Mouse (Mus musculus) cerebellum, postnatal 36 days (tissue): Measurements from ENCODE around the gene Gm20388.

Source experiments
- DNase-seq, 2 experiments: peaks; one replicate each; pipeline ENCODE4 v3.0.0; 2021 to 2022; ENCODE audit warnings: mixed read lengths in 2 of 2

Gm20388 gene

GRCm38 (mm10) chr8:122760116-122760515, 2849.5 kb downstream of the Gm20388 start:
- no peak for DNase-seq

GRCm38 (mm10) chr8:122761109-122761508, 2850.5 kb downstream of the Gm20388 start:
- DNase-seq, result no peak

DNA sequence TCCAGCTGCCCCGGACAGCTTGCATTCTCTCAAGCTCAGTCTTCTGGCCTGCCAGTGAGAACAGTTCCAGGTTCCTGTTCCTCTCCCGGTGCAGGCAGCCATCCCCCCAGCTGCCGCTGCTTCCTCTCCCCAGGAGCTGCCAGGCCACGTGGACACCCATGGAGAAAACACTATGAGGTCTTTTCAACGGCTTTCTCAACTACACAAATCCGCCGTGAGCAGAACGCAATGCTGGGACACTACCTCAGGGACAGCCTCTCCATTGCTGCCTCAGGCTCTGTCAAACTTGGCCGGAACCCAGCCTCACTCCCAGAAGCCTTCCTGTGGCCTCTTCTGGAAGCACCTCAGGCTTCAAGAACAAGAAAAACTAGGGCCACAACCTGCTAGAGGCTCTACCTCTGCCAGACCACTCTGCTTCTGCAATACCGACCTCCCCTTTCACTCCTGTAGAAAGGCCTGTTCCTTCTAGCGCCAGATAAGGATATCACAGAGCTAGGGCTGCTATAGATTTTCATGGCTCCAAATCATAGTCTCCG, 2852.2 kb downstream of the Gm20388 start:
- no peak for DNase-seq

- no peak for DNase-seq
Observed at GRCm38 (mm10) chr8:122763267-122763738, 2852.7 kb downstream of the Gm20388 start.

- no peak for DNase-seq
Observed at GRCm38 (mm10) chr8:122764790-122765474, 2854.3 kb downstream of the Gm20388 start.

DNA sequence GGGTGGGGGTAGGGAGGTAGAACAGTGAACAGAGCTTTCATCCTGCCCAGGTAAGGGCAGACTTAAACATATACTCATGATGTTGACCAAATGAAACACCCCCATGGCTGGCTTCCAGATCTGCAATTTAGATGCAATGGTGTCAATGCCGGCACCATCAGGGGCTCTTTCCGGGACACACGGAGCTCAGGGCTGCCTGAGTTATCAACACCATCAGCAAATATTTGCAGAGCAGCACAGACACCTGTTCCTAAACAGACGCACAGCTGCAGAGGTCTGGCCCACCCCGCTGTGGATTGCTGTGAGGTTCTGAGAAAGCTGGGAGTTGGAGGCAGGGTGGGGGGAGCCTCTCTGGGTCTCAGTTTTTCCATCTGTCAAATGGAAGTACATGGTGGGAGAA, 2855.5 kb downstream of the Gm20388 start:
- DNase-seq, result no peak

GRCm38 (mm10) chr8:122766647-122767200, 2856.1 kb downstream of the Gm20388 start:
- DNase-seq, result no peak

GRCm38 (mm10) chr8:122767229-122767628, 2856.6 kb downstream of the Gm20388 start:
- no peak for DNase-seq

- DNase-seq, result peak; percentile 62 to 66
Observed at GRCm38 (mm10) chr8:122769251-122770058, 2858.8 kb downstream of the Gm20388 start.

- no peak for DNase-seq
Observed at GRCm38 (mm10) chr8:122772431-122773060, 2861.9 kb downstream of the Gm20388 start.

DNA sequence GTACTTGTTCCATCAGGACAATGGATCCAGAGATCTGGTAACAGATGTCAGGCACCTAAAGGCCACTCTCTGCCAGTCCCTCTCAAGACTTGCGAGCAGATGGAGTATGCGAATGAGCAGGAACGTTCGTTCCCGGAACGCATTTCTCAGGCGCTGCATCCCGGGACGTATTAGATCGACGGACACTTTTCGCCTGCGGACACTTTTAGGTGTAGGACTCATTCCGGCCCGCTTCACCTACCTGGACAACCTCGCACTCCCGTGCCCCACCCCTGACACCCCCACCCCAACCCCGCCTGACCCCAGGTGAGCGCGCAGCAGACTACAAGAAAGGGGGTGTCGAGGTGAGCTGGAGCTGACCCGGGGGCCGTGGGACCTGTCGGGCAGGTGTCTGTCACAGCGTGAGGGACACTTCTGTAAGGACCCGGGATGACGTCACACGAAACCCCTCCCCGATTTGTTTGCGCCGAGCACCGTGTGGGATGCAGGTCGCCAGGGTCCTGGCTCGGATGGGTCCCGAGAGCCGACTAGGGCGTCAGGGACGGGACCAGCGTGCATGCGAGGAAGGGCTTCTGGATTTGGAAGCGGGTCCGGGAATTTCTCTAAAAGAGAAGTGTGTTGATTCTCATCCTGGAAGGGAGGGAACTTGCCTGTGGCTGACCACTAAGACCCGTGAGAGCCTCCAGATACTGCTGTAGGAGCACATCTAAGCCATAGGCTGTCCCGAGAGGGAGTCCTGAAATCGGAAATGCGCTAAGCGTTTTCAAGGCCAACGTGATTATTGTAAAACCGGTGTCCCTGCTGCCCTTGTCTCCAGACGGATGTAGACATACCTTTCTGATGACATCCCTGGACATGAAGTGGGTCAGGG, 2864.9 kb downstream of the Gm20388 start, which contains the start of gene Acsf3:
Acsf3 (plus strand) TSS at position 202 of the 871 bp plus-strand sequence.
- DNase-seq, result peak; percentile 73 to 89

GRCm38 (mm10) chr8:122777701-122778100, 2867.1 kb downstream of the Gm20388 start:
- no peak for DNase-seq

DNA sequence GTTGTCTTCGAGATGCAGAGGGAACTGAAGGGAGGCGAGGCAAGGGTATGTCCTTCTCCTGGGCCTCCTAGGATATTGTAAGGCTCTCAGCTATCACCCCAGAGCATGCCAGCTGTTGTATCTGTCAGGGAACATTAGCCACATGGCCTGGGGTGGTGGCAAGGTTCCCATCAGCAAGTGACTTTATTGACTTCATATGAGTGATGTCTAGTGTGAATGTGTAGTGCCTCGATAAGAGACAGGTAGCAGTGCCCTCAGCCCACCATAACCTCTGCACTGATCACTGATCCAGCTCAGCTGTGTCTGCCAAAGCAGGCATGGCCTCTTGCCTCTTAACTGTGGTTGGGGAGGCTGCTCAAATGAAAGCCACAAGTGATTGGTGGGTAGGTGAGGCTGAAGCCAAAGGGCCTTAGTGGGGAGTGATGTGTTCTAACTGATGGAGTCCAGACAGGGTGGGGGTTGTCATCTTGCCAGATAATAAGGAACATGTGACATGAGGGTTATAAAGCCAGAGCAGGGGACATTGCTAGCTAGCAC, 2868.1 kb downstream of the Gm20388 start:
- DNase-seq, result no peak

DNA sequence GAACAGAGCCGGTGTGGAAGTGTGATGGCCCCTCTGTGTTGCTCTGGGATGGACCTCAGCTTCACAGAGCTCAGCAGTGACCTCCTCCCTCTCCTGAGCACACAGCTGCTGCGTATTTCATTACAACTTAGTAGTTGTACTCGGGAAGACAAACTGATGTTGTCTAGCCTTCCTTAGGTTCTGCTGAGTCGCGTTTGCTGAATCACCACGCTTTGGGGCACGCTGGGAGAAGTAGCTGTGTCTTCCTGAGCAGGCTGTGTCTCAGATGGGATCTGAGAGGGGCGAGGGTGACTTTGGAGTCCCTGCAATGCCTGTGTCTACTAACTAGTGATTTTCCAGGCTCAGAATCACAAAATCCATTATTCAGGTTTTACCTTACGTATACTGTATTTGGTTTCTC, 2868.6 kb downstream of the Gm20388 start:
- no peak for DNase-seq

DNA sequence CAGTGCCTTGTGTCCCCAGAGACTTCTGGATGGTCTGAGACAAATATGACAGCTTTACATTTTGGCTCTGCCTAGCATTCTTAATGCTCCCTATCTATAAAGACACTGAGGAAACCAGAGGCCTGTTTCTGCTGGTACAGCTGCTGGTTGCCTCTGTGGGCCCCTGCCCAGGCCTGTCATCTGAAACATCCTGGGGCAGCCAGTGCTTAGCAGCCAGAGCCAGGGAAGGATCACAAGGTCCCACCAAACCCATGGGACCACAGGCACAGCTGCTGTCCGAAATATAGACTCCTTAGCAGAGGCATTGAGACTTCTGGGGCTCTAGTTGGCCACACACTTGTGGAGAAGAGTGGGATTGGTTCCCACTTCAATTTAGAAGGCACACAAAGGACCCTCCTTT, 2874.1 kb downstream of the Gm20388 start:
- no peak for DNase-seq

GRCm38 (mm10) chr8:122789796-122790195, 2879.2 kb downstream of the Gm20388 start:
- no peak for DNase-seq

GRCm38 (mm10) chr8:122793375-122794174, 2882.9 kb downstream of the Gm20388 start:
- DNase-seq, result peak; percentile 66 to 70

DNA sequence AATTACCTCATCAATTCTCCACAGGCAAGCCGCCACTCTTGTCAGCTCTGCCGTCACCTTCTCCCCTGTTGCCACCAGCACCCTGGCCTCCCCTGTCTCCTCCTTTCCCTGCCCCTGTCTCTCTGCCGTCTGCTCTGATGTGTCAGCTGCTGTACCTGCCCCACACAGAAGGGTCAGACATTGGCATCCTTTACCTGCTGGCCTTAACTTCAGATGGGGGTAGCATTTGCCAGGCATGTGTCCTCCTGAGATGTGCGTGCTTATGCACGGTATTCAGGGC, 2883.5 kb downstream of the Gm20388 start:
- no peak for DNase-seq

GRCm38 (mm10) chr8:122803906-122804761, 2893.5 kb downstream of the Gm20388 start:
- no peak for DNase-seq

DNA sequence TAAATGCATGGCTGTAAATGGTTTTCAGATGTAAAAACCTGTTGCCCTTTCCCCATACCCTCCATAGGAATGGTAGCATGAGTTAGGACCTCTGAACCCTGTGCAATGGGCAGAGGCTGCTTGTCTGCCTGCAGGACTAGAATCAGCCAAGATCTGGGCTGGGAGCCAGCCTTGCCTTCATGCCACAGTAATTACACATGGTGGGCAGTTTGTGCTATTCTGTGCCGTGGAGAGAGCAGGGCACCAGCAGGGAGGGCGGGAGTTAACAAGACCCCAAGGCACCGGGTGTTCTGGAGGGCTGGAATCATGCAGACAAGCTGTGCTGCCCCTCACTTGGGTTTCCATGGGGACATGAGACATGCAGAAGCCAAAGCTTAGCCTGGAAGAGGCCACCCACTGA, 2894.7 kb downstream of the Gm20388 start:
- peak; percentile 77 to 79 for DNase-seq
